ENCODE assay signal across 46 mouse cellular contexts in genomic region chr7:3228881-3229280, GRCm38 (mm10). TPM values are rescaled to one million over a fixed set of nuclear protein-coding genes. Genes with fewer than 3 reads are reported as not detected.
"Had no signal": no experiment of that assay in that cellular context is flagged by ENCODE, and none has a peak within 500 bp of the region (broad histone marks: within the 10 kb centered on the region; RNA-seq: fewer than 3 reads in every experiment).

No protein-coding gene starts in this region.

- H3K9me3 ChIP-seq: limb, embryonic 10.5 days; limb, embryonic 12.5 days; limb, embryonic 13.5 days; limb, embryonic 15.5 days; liver, embryonic 13.5 days; liver, embryonic 15.5 days; lung, embryonic 15.5 days; midbrain, embryonic 12.5 days; midbrain, embryonic 13.5 days; midbrain, embryonic 15.5 days; neural tube, embryonic 12.5 days had no signal

- H3K36me3 ChIP-seq: limb, embryonic 10.5 days; limb, embryonic 12.5 days; limb, embryonic 13.5 days; limb, embryonic 15.5 days; liver, embryonic 13.5 days; liver, embryonic 15.5 days; lung, embryonic 15.5 days; midbrain, embryonic 10.5 days; midbrain, embryonic 12.5 days; midbrain, embryonic 13.5 days; midbrain, embryonic 15.5 days; neural tube, embryonic 12.5 days had no signal

- H3K4me1 ChIP-seq: limb, embryonic 10.5 days; limb, embryonic 12.5 days; limb, embryonic 13.5 days; limb, embryonic 15.5 days; liver, embryonic 13.5 days; liver, embryonic 15.5 days; lung, embryonic 15.5 days; megakaryocyte, embryonic 14.5 days; midbrain, embryonic 10.5 days; midbrain, embryonic 12.5 days; midbrain, embryonic 13.5 days; midbrain, embryonic 15.5 days; neural tube, embryonic 12.5 days had no signal

- H3K27me3 ChIP-seq: limb, embryonic 12.5 days; limb, embryonic 13.5 days; limb, embryonic 15.5 days; liver, embryonic 13.5 days; liver, embryonic 15.5 days; lung, embryonic 15.5 days; megakaryocyte, embryonic 14.5 days; midbrain, embryonic 12.5 days; midbrain, embryonic 13.5 days; midbrain, embryonic 15.5 days; neural tube, embryonic 12.5 days had no signal

- DNase-seq: left cerebral cortex, postnatal 4 days; liver, embryonic 13.5 days; lung, adult 18-20 months; lung, adult 2 months; lung, embryonic 14.5 days; lung, postnatal 10 days; lung, postnatal 14 days; lung, postnatal 36 days; lung, postnatal 4 days; midbrain, embryonic 14.5 days had no signal

- H3K27ac ChIP-seq: left cerebral cortex, adult 2 months; limb, embryonic 10.5 days; limb, embryonic 12.5 days; limb, embryonic 13.5 days; limb, embryonic 15.5 days; liver, embryonic 13.5 days; liver, embryonic 14.5 days; liver, embryonic 15.5 days; lung, embryonic 15.5 days; macrophage; midbrain, embryonic 10.5 days; midbrain, embryonic 12.5 days; midbrain, embryonic 13.5 days; midbrain, embryonic 15.5 days; neural tube, embryonic 12.5 days had no signal

- ATAC-seq: lung, postnatal 0 days; midbrain, embryonic 13.5 days; midbrain, embryonic 15.5 days; midbrain, embryonic 16.5 days had no signal

- H3K4me3 ChIP-seq: left cerebral cortex, adult 2 months; limb, embryonic 10.5 days; limb, embryonic 12.5 days; limb, embryonic 13.5 days; limb, embryonic 15.5 days; liver, embryonic 13.5 days; liver, embryonic 15.5 days; lung, embryonic 15.5 days; megakaryocyte, embryonic 14.5 days; midbrain, embryonic 10.5 days; midbrain, embryonic 12.5 days; midbrain, embryonic 13.5 days; midbrain, embryonic 15.5 days; myocyte; neural tube, embryonic 12.5 days had no signal

- H3K9ac ChIP-seq: limb, embryonic 12.5 days; limb, embryonic 13.5 days; limb, embryonic 15.5 days; liver, embryonic 13.5 days; liver, embryonic 14.5 days; liver, embryonic 15.5 days; lung, embryonic 14.5 days; lung, embryonic 15.5 days; midbrain, embryonic 12.5 days; midbrain, embryonic 13.5 days; midbrain, embryonic 15.5 days; neural tube, embryonic 12.5 days had no signal

- H3K4me2 ChIP-seq: limb, embryonic 12.5 days; limb, embryonic 13.5 days; limb, embryonic 15.5 days; liver, embryonic 11.5 days; liver, embryonic 13.5 days; liver, embryonic 15.5 days; lung, embryonic 14.5 days; lung, embryonic 15.5 days; midbrain, embryonic 11.5 days; midbrain, embryonic 12.5 days; midbrain, embryonic 13.5 days; midbrain, embryonic 15.5 days; neural tube, embryonic 12.5 days had no signal

RNA-seq across cellular contexts. Expression of gene Nlrp12, which starts 20.7 kb away (rescaled TPM):
- total RNA-seq: left cerebral cortex, adult 18-20 months; left cerebral cortex, adult 8-10 months; left cerebral cortex, postnatal 36 days; megakaryocyte-erythroid progenitor cell, adult 5-6 weeks had no signal
- polyA plus RNA-seq: limb, embryonic 10.5 days; limb, embryonic 11.5 days; limb, embryonic 12.5 days; limb, embryonic 13.5 days; limb, embryonic 14.5 days; limb, embryonic 15.5 days; lung, embryonic 14.5 days; midbrain, embryonic 10.5 days; midbrain, embryonic 11.5 days; midbrain, embryonic 12.5 days; midbrain, embryonic 13.5 days; midbrain, embryonic 14.5 days; midbrain, embryonic 16.5 days; myocyte; neural tube, embryonic 11.5 days; neural tube, embryonic 12.5 days had no signal

RNA-seq across cellular contexts. Expression of gene AU018091, which starts 59.9 kb away (rescaled TPM):
- total RNA-seq: left cerebral cortex, adult 18-20 months; left cerebral cortex, adult 2 months; left cerebral cortex, adult 8-10 months; left cerebral cortex, postnatal 10 days; left cerebral cortex, postnatal 14 days; left cerebral cortex, postnatal 25 days; left cerebral cortex, postnatal 36 days; left cerebral cortex, postnatal 4 days; megakaryocyte progenitor cell, adult 5-6 weeks; megakaryocyte, adult 5-6 weeks; megakaryocyte-erythroid progenitor cell, adult 5-6 weeks; midbrain, postnatal 0 days; monocyte, adult 5-6 weeks had no signal
- polyA plus RNA-seq: liver, embryonic 11.5 days; liver, embryonic 13.5 days; liver, embryonic 14.5 days; liver, embryonic 15.5 days; liver, embryonic 16.5 days; lung, embryonic 14.5 days; lung, embryonic 16.5 days; macrophage; midbrain, embryonic 13.5 days; midbrain, embryonic 14.5 days; midbrain, embryonic 15.5 days; midbrain, embryonic 16.5 days; midbrain, postnatal 0 days; neural tube, embryonic 11.5 days had no signal
